Mouse (Mus musculus) kidney, adult 2 months (tissue): ENCODE results near the gene Rtn4rl1.

Experiments
- CTCF ChIP-seq: fragments of 200-500 bp; conservative IDR thresholded peaks from 2 replicates; pipeline ENCODE4 v1.5.1; 2011; ENCODE audit warnings: low read depth, mild to moderate bottlenecking, control low read depth, low read length, moderate library complexity, mixed read lengths; ENCODE audit not compliant: insufficient read depth, insufficient read length
- POLR2A ChIP-seq: fragments of 200-500 bp; IDR thresholded peaks from one replicate; pipeline ENCODE4 v1.6.1; 2011; ENCODE audit warnings: low read depth, low read length, control low read depth

GRCm38 (mm10) chr11:75227632-75228031 lies 34.0 kb downstream of the Rtn4rl1 start:
- TF ChIP-seq CTCF (no peak), POLR2A (no peak)
